Mouse (Mus musculus): ENCODE data around the gene Npsr1.

DNA sequence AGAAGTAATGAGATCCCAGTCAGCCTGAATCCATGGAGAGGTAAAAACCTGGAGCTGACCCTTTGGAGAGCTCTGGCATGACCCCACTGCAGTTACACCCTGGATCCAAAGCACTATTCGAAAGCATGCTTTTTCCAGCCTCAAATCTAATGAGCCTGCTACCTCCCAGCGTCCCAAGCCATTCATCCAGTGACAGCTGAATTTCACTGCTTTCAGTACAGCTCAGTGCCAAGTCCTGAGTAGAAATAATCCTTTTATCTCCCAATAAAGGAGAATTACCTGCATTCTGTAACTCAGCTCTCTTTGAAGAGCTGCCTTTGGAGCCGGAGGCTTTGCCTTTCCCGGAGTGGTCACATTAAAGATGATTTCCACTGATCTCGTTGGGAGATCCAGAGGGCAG, 209.2 kb downstream of the Npsr1 start:
- no peak for TF ChIP-seq CTCF (IDR thresholded peaks at IDR 0.05; ENCODE audit: low read depth)
- no peak for TF ChIP-seq EP300 (IDR thresholded peaks at IDR 0.05; ENCODE audit: low read depth)
